Mouse (Mus musculus) c-Kit-positive CD71-positive TER-119-negative erythroid progenitor cells, embryonic 14.5 days (primary cell): Measurements from ENCODE around the gene Glrx.
"Not testable (repeated sequence)": the region's sequence is repeated elsewhere in the genome, so short reads cannot be mapped to it uniquely, and the experiment has no call there.

Experiments used
- DNase-seq: peaks from one replicate; pipeline ENCODE4 v3.0.0-alpha.2; 2013; ENCODE audit warnings: low read depth

The Glrx gene

GRCm38 (mm10) chr13:75839719-75840481 lies at the start of gene Glrx:
Glrx (plus strand) TSS chr13:75839868.
- peak; percentile 64 for DNase-seq

DNA sequence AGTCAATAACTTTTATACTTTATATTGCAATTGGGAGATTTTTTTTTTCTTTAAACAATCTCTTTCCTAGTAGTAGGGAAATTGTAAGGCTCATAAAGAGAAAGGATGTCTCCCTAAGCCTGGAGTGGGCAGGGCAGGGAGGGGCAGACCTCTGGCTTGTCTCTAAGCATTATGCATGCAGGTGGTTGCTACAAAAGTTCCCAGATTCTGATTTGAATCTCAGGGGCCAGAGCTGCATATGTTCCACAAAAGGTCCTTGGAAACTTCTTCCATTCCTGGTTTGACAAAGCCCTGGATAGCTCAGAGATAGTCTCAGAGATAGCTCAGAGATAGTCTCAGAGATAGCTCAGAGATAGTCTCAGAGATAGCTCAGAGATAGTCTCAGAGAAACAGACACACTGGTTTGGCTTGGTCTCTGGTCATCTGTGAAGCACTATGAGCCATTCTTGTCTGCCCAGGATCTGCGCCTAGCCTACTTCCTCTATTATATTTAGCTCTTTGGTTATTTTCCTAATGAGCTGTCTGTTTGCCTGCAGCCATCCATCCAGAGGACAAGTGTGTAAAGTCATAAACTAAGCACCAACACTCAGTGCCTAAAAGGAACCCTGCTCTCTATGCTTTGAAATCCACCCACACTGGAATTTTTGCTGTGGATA lies 49.0 kb upstream of the Glrx start:
- DNase-seq = no peak

DNA sequence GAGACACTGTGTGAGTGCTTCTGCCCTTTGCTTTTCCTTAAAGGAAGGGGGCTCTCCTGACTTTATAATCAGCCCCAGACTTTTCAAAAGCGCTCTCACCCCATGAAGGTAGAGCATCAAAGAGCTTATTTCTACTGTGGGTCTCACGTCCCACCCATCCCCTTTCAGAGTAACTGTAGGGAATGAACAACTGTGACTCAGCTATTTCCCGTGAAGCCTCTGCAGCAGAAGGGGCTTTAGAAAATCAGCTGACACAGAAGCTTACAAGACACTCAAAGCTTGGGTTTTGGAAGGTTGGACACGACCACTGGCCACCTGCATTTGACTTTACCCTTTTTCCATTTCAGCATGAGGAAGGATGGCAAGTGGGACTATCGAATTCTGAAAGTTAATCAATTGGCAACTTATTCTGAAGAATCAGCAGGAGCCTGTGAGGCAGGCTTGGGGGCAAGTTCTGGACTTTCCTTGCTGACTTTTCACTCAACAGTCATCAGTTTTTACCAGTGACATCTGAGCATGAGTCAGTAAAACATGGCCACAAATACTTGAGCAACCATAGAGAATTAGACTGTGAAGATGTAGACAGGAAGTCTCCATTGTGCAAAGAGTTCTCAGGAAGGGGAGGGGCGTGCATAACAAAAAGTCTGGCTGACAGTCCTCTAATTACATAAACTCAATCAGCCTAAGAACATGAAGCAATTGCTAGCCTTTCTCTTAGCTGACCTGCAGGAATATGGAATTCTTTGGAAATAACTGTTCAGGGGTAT lies 45.6 kb upstream of the Glrx start:
- no peak for DNase-seq

DNA sequence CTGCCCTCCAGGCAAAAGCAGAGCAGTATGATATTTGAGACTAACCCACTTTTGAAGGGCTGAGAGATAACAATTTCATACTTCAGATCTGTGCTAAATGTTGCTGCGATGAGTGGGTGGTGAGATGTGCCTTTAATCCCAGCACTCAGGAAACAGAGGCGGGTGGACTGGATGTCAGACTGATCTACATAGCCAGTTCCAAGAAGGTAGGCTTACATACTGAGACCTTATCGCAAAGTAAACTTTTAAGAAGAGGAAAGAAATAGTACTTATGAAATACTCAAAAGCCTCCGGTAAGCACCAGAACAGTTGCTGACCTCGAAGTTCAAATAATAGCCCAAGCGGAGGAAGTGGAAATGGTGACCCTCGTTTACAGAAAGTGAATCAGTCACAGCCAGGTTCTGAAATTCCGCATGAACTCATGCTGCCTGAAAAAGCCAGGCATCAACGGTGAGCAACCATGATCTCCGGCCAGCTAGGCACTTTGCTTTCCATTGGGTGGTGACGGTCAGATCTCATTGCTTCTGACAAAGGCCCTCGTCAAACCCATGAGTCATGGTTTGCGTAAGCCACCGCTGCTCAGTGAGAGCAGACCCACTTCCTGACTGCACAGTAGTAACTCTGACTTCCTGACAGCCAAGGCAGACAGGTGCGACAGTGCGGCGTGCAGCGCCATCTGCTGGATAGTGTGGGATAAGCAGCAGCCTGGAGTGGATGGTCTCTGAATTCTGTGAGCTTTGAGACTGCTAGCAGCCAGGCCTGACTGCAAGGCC lies 42.1 kb upstream of the Glrx start:
- peak; percentile 88 for DNase-seq

DNA sequence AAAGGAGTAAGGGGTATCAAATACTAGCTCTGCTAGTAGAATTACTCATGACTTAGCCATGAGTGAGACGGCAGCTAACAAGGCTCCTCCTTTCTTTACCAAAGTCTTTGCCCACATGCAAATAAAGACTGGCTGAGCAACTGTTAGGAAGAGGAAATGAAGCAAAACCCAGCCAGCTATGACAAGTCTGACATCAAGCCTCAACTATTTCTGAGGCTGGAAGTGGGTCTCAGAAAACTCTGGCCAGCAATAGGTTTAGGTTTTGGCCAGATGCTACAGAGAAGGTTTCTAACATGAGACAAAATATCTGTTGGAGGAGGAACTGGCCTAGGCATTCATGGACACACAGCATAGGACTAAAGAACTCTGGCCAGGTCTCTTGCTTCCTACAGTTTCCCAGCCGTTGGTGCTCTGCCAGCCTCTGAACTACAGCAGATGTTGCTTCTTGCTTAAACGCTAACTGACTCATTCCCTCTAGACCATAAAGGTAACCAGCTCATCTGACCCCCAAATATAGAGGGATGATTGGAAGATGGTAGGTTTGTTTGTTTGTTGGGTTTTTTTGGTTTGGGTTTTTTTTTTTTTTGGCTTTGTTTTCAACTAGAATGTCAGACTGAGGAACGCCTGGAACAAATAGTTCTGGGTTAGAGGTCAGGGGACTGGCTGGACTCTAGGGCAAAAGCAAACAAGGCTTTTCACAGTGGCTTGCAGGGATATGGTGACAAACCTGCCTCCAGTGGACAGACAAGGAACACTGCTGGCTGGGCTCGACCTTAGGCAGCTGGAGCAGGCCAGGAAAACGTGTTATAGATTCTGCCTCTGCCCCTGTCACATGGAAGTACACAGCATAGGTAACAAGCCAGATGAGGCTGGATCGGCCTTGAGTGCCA lies 41.0 kb upstream of the Glrx start:
- DNase-seq = no peak

DNA sequence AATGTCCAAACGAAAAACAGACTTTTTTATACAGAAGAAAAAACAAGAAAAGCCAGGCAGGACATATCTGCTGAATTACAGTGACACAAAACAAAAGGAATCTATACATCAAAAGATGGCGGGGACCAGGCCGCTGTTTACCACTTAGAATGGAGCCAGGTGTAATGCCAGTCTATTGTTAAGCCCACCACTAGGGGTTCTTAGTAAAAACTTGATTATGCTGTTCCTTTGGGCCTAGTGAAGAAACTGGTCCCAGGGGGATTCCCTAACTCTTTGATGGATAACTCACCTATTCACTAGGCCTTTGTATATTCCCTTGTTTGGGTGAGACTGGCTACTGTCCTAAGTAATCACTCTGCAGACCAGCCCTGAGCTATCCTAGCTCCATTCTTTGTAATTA lies 40.2 kb upstream of the Glrx start:
- DNase-seq = no peak

GRCm38 (mm10) chr13:75807969-75808368 lies 31.7 kb upstream of the Glrx start:
- no peak for DNase-seq

DNA sequence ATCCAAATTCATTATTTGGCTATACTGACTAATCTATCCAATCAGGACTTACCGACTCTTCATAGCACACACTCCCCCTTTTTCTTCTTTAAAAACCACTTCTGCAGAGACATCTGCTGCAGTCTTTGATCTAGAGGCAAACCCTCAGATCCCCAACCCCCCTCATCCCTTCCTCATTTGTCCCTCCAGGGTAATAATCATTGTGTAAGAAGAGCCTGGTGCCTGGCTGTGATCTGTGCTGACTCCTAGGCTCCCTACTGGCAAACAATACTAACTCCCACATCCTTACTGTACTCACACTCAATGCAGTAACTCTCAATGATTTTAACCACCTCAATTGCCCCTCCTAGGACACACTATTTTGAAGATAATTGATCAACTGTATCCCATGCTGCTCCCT lies 29.7 kb upstream of the Glrx start:
- no peak for DNase-seq

- no peak for DNase-seq
Observed at GRCm38 (mm10) chr13:75817183-75817582, 22.5 kb upstream of the Glrx start.

DNA sequence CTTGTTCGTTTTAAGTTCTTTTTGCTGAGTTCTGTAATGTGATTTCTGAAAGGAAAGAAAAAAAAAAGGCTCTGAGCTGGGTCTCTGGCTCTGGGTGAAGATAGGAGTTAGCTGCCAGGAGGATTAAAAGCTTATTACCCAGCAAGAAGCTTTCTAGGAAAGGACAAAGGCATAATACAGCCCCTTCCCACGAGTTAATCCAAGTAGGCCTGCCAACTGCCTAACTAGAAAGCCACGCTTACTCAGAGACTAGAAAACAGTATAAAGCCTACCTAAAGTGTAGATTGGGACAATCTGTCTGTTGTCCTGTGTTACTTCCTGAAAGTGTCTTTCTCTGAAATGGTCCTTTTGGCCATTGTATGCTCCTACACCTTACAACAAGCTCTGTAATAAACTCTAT lies 21.2 kb upstream of the Glrx start:
- no peak for DNase-seq

DNA sequence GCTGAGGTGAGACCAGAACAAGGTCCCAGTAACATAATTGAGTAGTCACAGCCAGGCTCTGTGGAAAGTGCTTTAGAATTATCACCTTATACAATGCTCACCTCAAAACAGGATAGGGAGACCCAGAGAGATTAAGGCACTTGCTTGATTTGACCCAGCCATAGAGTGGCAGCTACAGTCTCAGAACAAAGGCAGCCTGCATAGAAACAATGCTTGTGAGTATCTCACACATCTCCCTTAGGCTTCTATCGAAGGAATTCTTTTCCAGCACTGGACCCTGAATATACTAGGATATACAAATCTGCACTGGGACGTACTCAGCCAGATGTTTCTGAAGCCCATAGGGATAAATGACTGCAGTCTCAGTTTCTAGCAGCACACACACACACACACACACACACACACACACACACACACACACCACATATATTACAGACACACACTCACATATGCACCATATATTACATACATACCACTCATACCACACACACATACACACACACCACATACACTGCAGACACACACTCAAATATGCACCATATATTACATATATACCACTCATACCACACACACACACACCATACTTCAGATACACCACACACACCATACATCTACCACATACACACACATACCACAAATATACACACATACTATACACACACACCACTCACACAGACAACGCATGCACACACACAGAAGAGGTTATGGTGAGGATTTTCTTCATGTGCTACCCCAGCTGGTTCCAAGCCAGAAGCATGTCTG lies 20.5 kb upstream of the Glrx start:
- no peak for DNase-seq

GRCm38 (mm10) chr13:75819898-75820297 lies 19.8 kb upstream of the Glrx start:
- no peak for DNase-seq

- not testable (repeated sequence) for DNase-seq
Observed at GRCm38 (mm10) chr13:75822366-75822765, 17.3 kb upstream of the Glrx start.

DNA sequence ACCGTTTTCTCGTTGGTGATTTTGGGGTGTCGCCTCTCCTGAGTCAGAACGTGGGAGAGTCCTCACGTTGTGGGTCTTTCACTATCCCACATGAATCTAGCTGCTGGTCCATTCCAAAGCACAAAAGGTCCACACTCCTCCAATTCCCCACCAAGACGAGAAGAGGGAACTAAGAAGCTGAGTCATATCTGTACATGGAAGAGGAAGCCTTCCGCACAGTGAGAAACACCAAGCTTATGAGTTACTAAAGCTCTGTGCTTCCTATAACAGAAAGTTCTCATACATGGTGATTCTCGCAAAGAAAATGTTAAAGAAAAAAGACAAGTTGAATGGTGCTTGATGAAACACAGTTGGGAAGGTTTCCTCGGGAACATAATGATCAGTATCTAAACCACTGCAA lies 16.5 kb upstream of the Glrx start:
- DNase-seq = no peak

DNA sequence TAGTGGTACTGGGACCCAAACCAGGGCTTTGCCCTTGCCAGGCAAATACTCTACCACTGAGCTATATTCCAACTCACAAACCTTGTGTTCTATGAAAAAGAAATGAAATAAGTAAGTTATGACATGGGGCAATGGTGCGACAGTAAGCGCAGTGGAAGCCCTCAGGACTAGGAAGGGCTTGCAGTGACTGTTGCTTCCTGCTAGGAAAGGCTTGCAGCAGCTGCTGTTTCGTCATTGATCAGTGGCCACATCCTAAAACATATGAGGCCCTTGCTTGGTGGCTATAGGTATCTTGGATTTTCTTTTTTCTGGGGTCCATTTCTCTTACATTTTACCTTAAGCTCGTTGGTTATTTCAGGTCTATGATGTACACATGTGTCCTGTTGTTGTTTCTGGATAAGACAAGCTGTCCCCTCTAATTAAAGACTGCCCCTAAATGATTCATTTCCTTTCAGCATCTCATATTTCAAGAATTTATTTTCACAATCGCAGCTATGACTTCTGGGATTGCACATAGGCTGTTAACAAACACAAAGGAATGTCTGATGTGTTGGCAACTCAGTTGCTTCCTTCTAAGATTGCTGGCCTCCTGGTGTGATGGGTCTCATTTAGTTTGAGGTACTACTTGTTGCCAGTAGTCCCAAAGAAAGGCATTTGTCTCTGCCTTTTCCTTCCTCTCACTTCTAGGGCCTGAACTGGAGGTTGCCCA lies 14.9 kb upstream of the Glrx start:
- DNase-seq = no peak

DNA sequence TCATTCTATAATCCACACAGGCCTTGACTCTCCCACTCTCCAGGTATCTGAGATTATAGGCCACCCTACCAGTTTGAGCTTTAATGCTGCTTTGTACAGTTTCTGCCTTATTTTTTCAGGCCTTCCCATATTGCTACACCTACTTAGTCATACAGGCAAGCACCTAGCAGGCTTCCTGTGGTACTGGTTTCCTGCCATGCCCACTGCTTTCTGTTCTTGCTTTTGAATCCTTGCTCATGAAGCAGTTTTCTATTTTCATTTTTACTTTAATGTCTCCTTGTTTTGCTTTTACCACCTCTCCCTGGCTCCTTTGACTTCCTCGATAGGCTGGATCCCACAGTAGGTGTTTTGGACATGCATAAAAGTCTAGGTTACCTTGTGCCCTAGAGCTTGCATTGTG lies 14.3 kb upstream of the Glrx start:
- no peak for DNase-seq

DNA sequence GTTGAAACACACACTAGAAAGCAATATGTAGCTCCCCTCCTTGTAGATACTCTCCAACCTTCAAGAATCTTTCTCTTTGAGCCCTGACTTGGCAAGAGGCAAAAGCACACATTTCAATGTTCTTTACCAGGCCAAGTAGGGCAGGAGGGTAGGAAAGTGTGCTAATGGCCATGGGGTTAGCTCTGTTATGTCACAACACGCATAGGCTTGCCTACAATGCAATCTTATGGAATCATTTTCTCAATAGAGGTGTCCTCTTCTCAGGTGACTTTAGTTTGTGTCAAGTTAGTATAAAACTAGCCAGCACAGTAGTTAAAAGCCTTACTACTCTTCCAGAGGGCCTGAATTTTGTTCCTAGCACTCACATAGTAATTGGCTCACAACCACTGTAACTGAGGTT lies 9.0 kb upstream of the Glrx start:
- no peak for DNase-seq

GRCm38 (mm10) chr13:75831710-75832109 lies 8.0 kb upstream of the Glrx start:
- DNase-seq = no peak

GRCm38 (mm10) chr13:75832697-75833096 lies 7.0 kb upstream of the Glrx start:
- DNase-seq = no peak

GRCm38 (mm10) chr13:75833499-75833898 lies 6.2 kb upstream of the Glrx start:
- DNase-seq = no peak
